Mouse (Mus musculus) MEL (cell line): ENCODE data around the gene Rasip1. TPM values are rescaled to one million over a fixed set of nuclear protein-coding genes. Genes with fewer than 3 reads are reported as not detected.

Experiments used
- DNase-seq: peaks from one replicate; pipeline ENCODE4 v3.0.0; 2011; ENCODE audit warnings: low read depth, low spot score
- H3K27ac ChIP-seq: 2 replicates; pipeline ENCODE4 v1.5.1; 2012; ENCODE audit warnings: low read depth, mild to moderate bottlenecking, control low read depth, low read length, moderate library complexity; ENCODE audit not compliant: control insufficient read depth
- H3K27me3 ChIP-seq, 2 experiments: fragments of 150-350 bp in 1 of 2; sonication (generic) in 1 of 2; 2 replicates each; pipeline ENCODE4 v1.6.1; 2012; ENCODE audit warnings: low read length in 2 of 2, mild to moderate bottlenecking in 2 of 2, improper control_type of control experiment in 1 of 2, moderate library complexity in 1 of 2; ENCODE audit not compliant: insufficient read depth in 2 of 2, control insufficient read depth in 1 of 2
- H3K36me3 ChIP-seq, 2 experiments: 2 replicates each; pipeline ENCODE4 v1.6.1; 2012 to 2014; ENCODE audit warnings: low read length in 2 of 2, improper control_type of control experiment in 1 of 2, inconsistent platforms in 1 of 2, mild to moderate bottlenecking in 1 of 2; ENCODE audit not compliant: insufficient read depth in 2 of 2, control insufficient read depth in 1 of 2
- H3K4me1 ChIP-seq, 2 experiments: fragments of 150-350 bp in 1 of 2; sonication (generic) in 1 of 2; 2 replicates each; pipeline ENCODE4 v1.6.1; 2012; ENCODE audit warnings: low read length in 2 of 2, improper control_type of control experiment in 1 of 2, mild to moderate bottlenecking in 1 of 2; ENCODE audit not compliant: insufficient read depth in 2 of 2, control insufficient read depth in 1 of 2
- H3K4me3 ChIP-seq, 2 experiments: fragments of 150-350 bp in 1 of 2; sonication (generic) in 1 of 2; 2 replicates each; pipeline ENCODE4 v1.5.1; 2012; ENCODE audit warnings: low read depth in 2 of 2, low read length in 2 of 2, mild to moderate bottlenecking in 2 of 2, moderate library complexity in 2 of 2, control low read depth in 1 of 2, improper control_type of control experiment in 1 of 2; ENCODE audit not compliant: control insufficient read depth in 1 of 2, insufficient read depth in 1 of 2
- H3K79me2 ChIP-seq: 2 replicates; pipeline ENCODE4 v1.6.1; 2012; ENCODE audit warnings: mild to moderate bottlenecking, low read length, moderate library complexity; ENCODE audit not compliant: control insufficient read depth, poor library complexity, insufficient read depth
- H3K9ac ChIP-seq: 2 replicates; pipeline ENCODE4 v1.6.1; 2012; ENCODE audit warnings: low read depth, mild to moderate bottlenecking, control low read depth, low read length, moderate library complexity; ENCODE audit not compliant: control insufficient read depth, poor library complexity, severe bottlenecking
- H3K9me3 ChIP-seq: fragments of 150-350 bp; sonication (generic); replicated peaks from 2 replicates; pipeline ENCODE4 v1.6.1; 2012; ENCODE audit warnings: mild to moderate bottlenecking, low read length, improper control_type of control experiment, moderate library complexity; ENCODE audit not compliant: insufficient read depth
- BHLHE40 ChIP-seq: IDR thresholded peaks from 2 replicates; pipeline ENCODE4 v1.6.1; 2012; ENCODE audit warnings: low read depth, mild to moderate bottlenecking, inconsistent platforms, low read length, improper control_type of control experiment, borderline replicate concordance
- CHD1 ChIP-seq: IDR thresholded peaks from 2 replicates; pipeline ENCODE4 v1.6.1; 2012; ENCODE audit warnings: low read depth, mild to moderate bottlenecking, inconsistent platforms, low read length, improper control_type of control experiment
- CTCF ChIP-seq, 3 experiments: IDR thresholded peaks in 2 of 3; conservative IDR thresholded peaks in 1 of 3; 2 replicates each; pipeline ENCODE4 v1.5.1; 2011 to 2012; ENCODE audit warnings: low read length in 3 of 3, low read depth in 2 of 3, mild to moderate bottlenecking in 2 of 3, improper control_type of control experiment in 1 of 3, inconsistent platforms in 1 of 3, mixed read lengths in 1 of 3, moderate library complexity in 1 of 3; ENCODE audit not compliant: control insufficient read depth in 1 of 3, insufficient read depth in 1 of 3, poor library complexity in 1 of 3, severe bottlenecking in 1 of 3
- E2F4 ChIP-seq: IDR thresholded peaks from 2 replicates; pipeline ENCODE4 v1.6.1; 2011; ENCODE audit warnings: low read depth, low read length, improper control_type of control experiment, borderline replicate concordance
- ELF1 ChIP-seq: IDR thresholded peaks from 2 replicates; pipeline ENCODE4 v1.6.1; 2014; ENCODE audit warnings: low read depth, mild to moderate bottlenecking, inconsistent platforms, low read length, improper control_type of control experiment, moderate library complexity
- ETS1 ChIP-seq: IDR thresholded peaks from 2 replicates; pipeline ENCODE4 v1.6.1; 2012; ENCODE audit warnings: low read depth, mild to moderate bottlenecking, inconsistent platforms, low read length, improper control_type of control experiment, moderate library complexity
- GABPA ChIP-seq: IDR thresholded peaks from 2 replicates; pipeline ENCODE4 v1.6.1; 2012; ENCODE audit warnings: low read depth, mild to moderate bottlenecking, inconsistent platforms, low read length, improper control_type of control experiment, moderate library complexity
- GATA1 ChIP-seq: IDR thresholded peaks from 2 replicates; pipeline ENCODE4 v1.6.1; 2011; ENCODE audit warnings: low read depth, low read length, improper control_type of control experiment
- HCFC1 ChIP-seq: IDR thresholded peaks from 2 replicates; pipeline ENCODE4 v1.6.1; 2012; ENCODE audit warnings: low read depth, mild to moderate bottlenecking, inconsistent platforms, low read length, improper control_type of control experiment, moderate library complexity
- JUND ChIP-seq: IDR thresholded peaks from 2 replicates; pipeline ENCODE4 v1.6.1; 2011; ENCODE audit warnings: low read depth, mild to moderate bottlenecking, improper control_type of control experiment, low read length
- MAFK ChIP-seq: IDR thresholded peaks from 2 replicates; pipeline ENCODE4 v1.6.1; 2011; ENCODE audit warnings: low read depth, mild to moderate bottlenecking, low read length, improper control_type of control experiment, borderline replicate concordance
- MAX ChIP-seq: IDR thresholded peaks from 2 replicates; pipeline ENCODE4 v1.6.1; 2011; ENCODE audit warnings: low read length, improper control_type of control experiment
- MAZ ChIP-seq: IDR thresholded peaks from 2 replicates; pipeline ENCODE4 v1.6.1; 2012; ENCODE audit warnings: low read depth, mild to moderate bottlenecking, inconsistent platforms, low read length, improper control_type of control experiment
- MXI1 ChIP-seq: IDR thresholded peaks from 2 replicates; pipeline ENCODE4 v1.6.1; 2011; ENCODE audit warnings: mild to moderate bottlenecking, low read depth, low read length, improper control_type of control experiment
- NELFE ChIP-seq: IDR thresholded peaks from 2 replicates; pipeline ENCODE4 v1.6.1; 2011; ENCODE audit warnings: low read depth, low read length, improper control_type of control experiment
- NRF1 ChIP-seq: IDR thresholded peaks from 2 replicates; pipeline ENCODE4 v1.6.1; 2014; ENCODE audit warnings: low read depth, mild to moderate bottlenecking, inconsistent platforms, low read length, improper control_type of control experiment, moderate library complexity; ENCODE audit not compliant: poor library complexity, insufficient read depth, severe bottlenecking
- POLR2A ChIP-seq, 2 experiments: IDR thresholded peaks; 2 replicates each; pipeline ENCODE4 v1.6.1; 2011 to 2012; ENCODE audit warnings: low read length in 2 of 2, mild to moderate bottlenecking in 2 of 2, control low read depth in 1 of 2, improper control_type of control experiment in 1 of 2, low read depth in 1 of 2, moderate library complexity in 1 of 2; ENCODE audit not compliant: control insufficient read depth in 1 of 2, insufficient read depth in 1 of 2, poor library complexity in 1 of 2
- POLR2AphosphoS2 ChIP-seq: IDR thresholded peaks from 2 replicates; pipeline ENCODE4 v1.6.1; 2011; ENCODE audit warnings: low read length, improper control_type of control experiment
- POLR2AphosphoS5 ChIP-seq: IDR thresholded peaks from 2 replicates; pipeline ENCODE4 v1.6.1; 2012; ENCODE audit warnings: low read depth, borderline replicate concordance, mild to moderate bottlenecking, inconsistent platforms, low read length, moderate library complexity, mixed read lengths
- RAD21 ChIP-seq: IDR thresholded peaks from 2 replicates; pipeline ENCODE4 v1.6.1; 2011; ENCODE audit warnings: mild to moderate bottlenecking, low read depth, low read length, improper control_type of control experiment
- RCOR1 ChIP-seq: IDR thresholded peaks from 2 replicates; pipeline ENCODE4 v1.6.1; 2012; ENCODE audit warnings: low read depth, mild to moderate bottlenecking, inconsistent platforms, low read length, improper control_type of control experiment
- SIN3A ChIP-seq: IDR thresholded peaks from 2 replicates; pipeline ENCODE4 v1.6.1; 2012; ENCODE audit warnings: low read length, improper control_type of control experiment, inconsistent platforms
- TCF12 ChIP-seq: IDR thresholded peaks from 2 replicates; pipeline ENCODE4 v1.6.1; 2014; ENCODE audit warnings: low read depth, mild to moderate bottlenecking, inconsistent platforms, low read length, improper control_type of control experiment, moderate library complexity
- UBTF ChIP-seq: IDR thresholded peaks from 2 replicates; pipeline ENCODE4 v1.6.1; 2012; ENCODE audit warnings: low read depth, mild to moderate bottlenecking, inconsistent platforms, low read length, improper control_type of control experiment, moderate library complexity, borderline replicate concordance; ENCODE audit not compliant: insufficient read depth
- USF1 ChIP-seq: IDR thresholded peaks from 2 replicates; pipeline ENCODE4 v1.6.1; 2014; ENCODE audit warnings: low read depth, mild to moderate bottlenecking, inconsistent platforms, low read length, improper control_type of control experiment, moderate library complexity
- USF2 ChIP-seq, 2 experiments: IDR thresholded peaks; 2 replicates each; pipeline ENCODE4 v1.6.1; 2011 to 2012; ENCODE audit warnings: improper control_type of control experiment in 2 of 2, low read length in 2 of 2, borderline replicate concordance in 1 of 2, inconsistent platforms in 1 of 2, low read depth in 1 of 2, mild to moderate bottlenecking in 1 of 2; ENCODE audit not compliant: insufficient read depth in 1 of 2
- ZKSCAN1 ChIP-seq: IDR thresholded peaks from 2 replicates; pipeline ENCODE4 v1.6.1; 2012; ENCODE audit warnings: low read depth, mild to moderate bottlenecking, inconsistent platforms, low read length, improper control_type of control experiment, moderate library complexity
- ZMIZ1 ChIP-seq: IDR thresholded peaks from 2 replicates; pipeline ENCODE4 v1.6.1; 2012; ENCODE audit warnings: low read depth, mild to moderate bottlenecking, inconsistent platforms, low read length, improper control_type of control experiment, moderate library complexity
- ZNF384 ChIP-seq: IDR thresholded peaks from 2 replicates; pipeline ENCODE4 v1.6.1; 2012; ENCODE audit warnings: low read depth, mild to moderate bottlenecking, inconsistent platforms, low read length, improper control_type of control experiment
- polyA plus RNA-seq, 2 experiments: library from polyadenylated mRNA; stranded (reverse) in 1 of 2; unstranded in 1 of 2; fragments of >175 nt in 1 of 2; fragments of >200 nt in 1 of 2; gene quantifications; 2 replicates each; pipeline versions ENCODE4 v1.2.1 to v1.2.4; 2012; ENCODE audit warnings: low replicate concordance in 2 of 2, low read depth in 1 of 2; ENCODE audit not compliant: insufficient read length in 2 of 2, insufficient read depth in 1 of 2, missing spikeins in 1 of 2
- total RNA-seq: library from RNA; depleted of rRNA; stranded (reverse); fragments of 300-350 nt; gene quantifications from 2 replicates; pipeline ENCODE4 v1.2.3, GENCODE M21; 2012

Rasip1 gene
- total and polyA plus RNA-seq, 3 experiments = 0.65 to 1.1 TPM; not detected in 1

DNA sequence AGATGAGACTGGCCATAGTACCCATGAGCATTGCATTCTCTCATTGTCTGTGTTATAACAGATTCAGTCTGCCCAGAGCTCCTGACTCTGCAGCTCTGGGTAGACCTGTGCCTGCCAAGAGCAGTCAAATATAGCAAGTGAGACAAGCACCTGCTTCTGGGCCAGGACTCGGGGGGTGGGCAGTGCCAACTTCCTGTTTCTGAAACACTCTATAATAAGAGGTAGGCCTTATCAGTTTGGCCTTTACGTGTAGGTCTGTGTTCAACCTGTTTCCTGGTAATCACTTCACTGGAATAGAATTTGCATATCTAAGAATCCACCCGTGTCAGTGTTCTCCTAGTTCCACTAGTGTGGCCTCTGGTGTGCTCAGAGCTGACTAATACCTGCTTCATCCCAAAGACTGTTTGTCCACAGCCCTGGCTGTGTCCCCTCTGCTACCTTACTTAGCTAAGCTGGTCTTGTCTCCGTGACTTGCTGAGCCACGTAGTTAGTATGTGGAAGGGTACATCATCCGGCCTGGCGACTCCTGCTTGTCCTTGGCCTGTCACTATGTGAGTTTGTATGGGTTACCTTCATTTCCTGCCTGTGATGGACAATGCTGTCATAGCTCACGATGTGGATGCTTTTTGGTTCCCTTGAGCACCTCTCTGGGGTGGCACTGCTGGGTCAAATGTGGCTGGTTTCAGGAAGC, 53.9 kb downstream of the Rasip1 start (continued):
- TF ChIP-seq RAD21 (no peak), TCF12 (peak; percentile 43; the same call in 1 of the 2 replicates), JUND (no peak), E2F4 (no peak), MAX (peak; percentile 74), NELFE (0 out of 2 replicates have a peak, but pooled peaks have one; percentile 26), MXI1 (peak; percentile 39; the same call in 1 of the 2 replicates), HCFC1 (0 out of 2 replicates have a peak, but pooled peaks have one; percentile 35), ELF1 (peak; percentile 43; the same call in 1 of the 2 replicates), GATA1 (peak; percentile 78), RCOR1 (peak; percentile 55; the same call in 1 of the 2 replicates)

GRCm38 (mm10) chr7:45682144-45683126, 55.1 kb downstream of the Rasip1 start:
- Histone ChIP-seq H3K9me3 (no peaks in the 10 kb centered on the region), H3K27ac (peak overlapping the region; percentile 57), H3K79me2 (no peaks in the 10 kb centered on the region), H3K9ac (peak overlapping the region; percentile 72), H3K4me1 (peaks cover 13 to 20% of the 10 kb centered on the region in 2 experiments), H3K27me3 (peaks cover 0 to 2% of the 10 kb centered on the region in 2 experiments; a peak in 2 of 4 replicates), H3K4me3 (peak overlapping the region; percentile 52 to 55), H3K36me3 (peaks cover 0 to 17% of the 10 kb centered on the region in 2 experiments; a peak in 2 of 4 replicates)
- DNase-seq = peak; percentile 91
- TF ChIP-seq ETS1 = no peak
- TF ChIP-seq NELFE = peak; percentile 41
- no peak for TF ChIP-seq UBTF
- no peak for TF ChIP-seq GABPA
- TF ChIP-seq ELF1 = peak; percentile 84
- no peak; the same call in 1 of the 2 replicates for TF ChIP-seq MAZ
- peak; percentile 30; the same call in 1 of the 2 replicates for TF ChIP-seq ZNF384
- 0 out of 2 replicates have a peak, but pooled peaks have one; percentile 7 for TF ChIP-seq RCOR1
- no peak for TF ChIP-seq CHD1
- no peak for TF ChIP-seq NRF1
- TF ChIP-seq POLR2AphosphoS5 = no peak
- no peak for TF ChIP-seq ZMIZ1
- no peak for TF ChIP-seq MAX
- TF ChIP-seq CTCF (IDR thresholded peaks at IDR 0.05 in 2 of 3, conservative IDR thresholded peaks at IDR 0.05 in 1 of 3; ENCODE audit: control insufficient read depth in 1 of 3, insufficient read depth in 1 of 3, low read depth in 2 of 3, low read length in 3 of 3, poor library complexity in 1 of 3, severe bottlenecking in 1 of 3) = peak; percentile 93 to 100 (median 99)
- peak; percentile 40 to 57; a peak in 3 of 4 replicates for TF ChIP-seq POLR2A (IDR thresholded peaks at IDR 0.05; ENCODE audit: control insufficient read depth in 1 of 2, insufficient read depth in 1 of 2, low read depth in 1 of 2, low read length in 2 of 2, poor library complexity in 1 of 2)
- TF ChIP-seq MAFK = no peak
- TF ChIP-seq SIN3A = peak; percentile 35; the same call in 1 of the 2 replicates
- TF ChIP-seq POLR2AphosphoS2 = no peak
- no peak for TF ChIP-seq TCF12
- TF ChIP-seq USF1 = no peak
- peak; percentile 67 for TF ChIP-seq HCFC1
- no peak for TF ChIP-seq ZKSCAN1
- TF ChIP-seq USF2 (IDR thresholded peaks at IDR 0.05; ENCODE audit: borderline replicate concordance in 1 of 2, insufficient read depth in 1 of 2, low read depth in 1 of 2, low read length in 2 of 2) = no peak
- TF ChIP-seq BHLHE40 = no peak
